Mouse (Mus musculus) right cerebral cortex, postnatal 25 days (tissue): ENCODE measurements around the gene Pvr.

Experiments used
- DNase-seq: peaks from one replicate; pipeline ENCODE4 v3.0.0; 2022

Pvr gene

DNA sequence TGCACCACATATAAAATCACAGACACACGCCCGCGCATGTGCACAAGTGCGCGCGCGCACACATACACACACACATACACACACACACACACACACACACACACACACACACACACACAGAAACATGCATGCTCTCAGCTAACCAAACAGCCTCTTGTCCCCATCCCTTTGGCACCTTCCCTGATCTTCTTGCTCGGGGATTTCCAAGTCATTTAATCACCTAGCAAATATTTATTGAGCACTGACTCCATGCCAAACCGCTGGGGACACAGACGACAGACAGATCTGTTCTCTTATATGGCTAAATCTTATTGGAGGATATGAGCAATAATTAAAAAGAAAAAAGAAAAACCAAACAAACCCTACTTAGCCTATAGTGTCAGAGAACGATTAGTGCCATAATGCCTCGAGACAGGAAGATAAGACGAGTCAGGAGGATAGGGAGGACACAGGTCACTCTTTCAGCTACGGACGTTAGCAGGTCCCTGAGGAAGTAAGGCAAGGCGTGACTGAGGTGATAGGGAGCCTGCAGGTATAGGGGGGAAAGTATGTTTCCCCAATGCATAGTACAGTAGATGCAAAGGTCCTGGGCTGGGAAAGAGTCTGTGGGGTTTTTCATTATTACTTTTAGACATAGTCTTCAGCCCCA lies 53.1 kb downstream of the Pvr start:
- DNase-seq: no peak

DNA sequence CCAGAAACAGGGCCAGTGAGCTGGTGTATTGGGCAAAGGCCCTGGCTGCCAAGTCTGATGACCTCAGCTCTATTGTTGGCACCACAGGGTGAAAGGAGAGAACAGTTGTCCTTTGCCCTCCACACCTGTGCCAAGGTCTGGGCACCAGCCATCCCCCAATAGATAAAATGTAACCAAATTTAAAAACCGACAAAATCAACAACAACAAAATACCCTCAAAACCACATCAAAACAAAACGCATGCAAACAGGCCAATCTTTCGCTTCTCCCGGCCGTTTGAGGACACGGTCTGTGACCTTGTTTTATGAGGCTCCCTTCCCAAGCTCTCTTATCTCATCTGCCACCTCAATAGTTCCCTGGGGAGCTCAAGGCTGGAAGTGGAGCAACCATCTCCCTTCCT lies 54.5 kb downstream of the Pvr start:
- DNase-seq: no peak

DNA sequence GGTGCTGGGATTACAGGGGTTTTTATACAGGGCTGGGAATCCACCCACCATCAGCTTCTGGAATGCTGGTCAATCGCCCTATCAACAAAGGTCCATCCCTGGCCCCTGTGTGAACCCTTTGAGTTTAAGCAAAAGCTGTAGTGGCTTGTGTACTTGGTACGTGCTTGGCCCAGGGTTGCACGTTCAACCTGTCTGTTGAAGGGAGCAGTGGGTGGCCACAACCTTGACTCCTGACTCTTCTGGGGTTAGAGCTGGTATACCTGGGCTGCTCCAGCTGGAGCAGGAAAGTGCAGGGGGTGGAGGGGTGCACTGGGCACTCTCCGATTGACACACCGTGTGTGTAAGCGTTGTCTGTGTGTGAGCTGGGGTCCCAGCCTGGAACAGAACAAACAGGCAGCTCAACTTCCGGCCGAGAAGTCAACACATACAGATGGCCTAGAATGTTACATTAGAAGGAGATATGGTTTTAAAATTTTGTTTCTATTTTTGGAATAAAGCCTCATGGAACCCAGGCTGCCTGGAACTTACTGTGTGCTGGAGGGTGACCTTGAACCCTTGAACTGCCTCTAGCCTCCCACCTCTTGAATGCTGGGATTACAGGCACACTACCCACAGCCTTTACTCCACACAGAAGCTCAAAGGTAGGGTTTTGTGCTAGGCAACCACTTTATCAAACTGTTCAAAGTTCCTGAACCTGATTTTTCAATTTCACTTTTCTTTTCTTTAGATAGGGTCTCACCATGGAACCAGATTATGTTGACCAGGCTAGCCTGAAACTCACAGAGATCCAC lies 55.5 kb downstream of the Pvr start:
- no peak for DNase-seq

DNA sequence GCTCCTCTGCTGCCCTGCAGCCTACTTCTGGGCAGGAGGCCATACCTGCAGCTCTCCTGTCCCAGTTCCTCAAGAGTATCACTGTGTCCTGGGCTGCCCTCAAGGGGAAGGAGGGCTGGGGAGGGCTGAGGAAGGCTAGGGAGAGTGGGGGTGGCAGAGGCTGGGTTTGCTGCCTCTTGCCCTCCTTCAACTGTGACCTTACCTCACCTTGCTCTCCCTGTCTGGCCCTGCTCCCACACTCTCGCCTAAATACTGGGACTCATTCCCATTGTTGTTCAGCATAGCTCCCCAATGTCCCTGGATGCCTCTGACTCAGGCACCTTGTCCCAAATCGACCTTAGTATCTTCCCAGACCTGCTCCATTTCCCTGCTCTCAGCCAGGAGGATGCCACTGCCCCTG lies 56.7 kb downstream of the Pvr start:
- no peak for DNase-seq

DNA sequence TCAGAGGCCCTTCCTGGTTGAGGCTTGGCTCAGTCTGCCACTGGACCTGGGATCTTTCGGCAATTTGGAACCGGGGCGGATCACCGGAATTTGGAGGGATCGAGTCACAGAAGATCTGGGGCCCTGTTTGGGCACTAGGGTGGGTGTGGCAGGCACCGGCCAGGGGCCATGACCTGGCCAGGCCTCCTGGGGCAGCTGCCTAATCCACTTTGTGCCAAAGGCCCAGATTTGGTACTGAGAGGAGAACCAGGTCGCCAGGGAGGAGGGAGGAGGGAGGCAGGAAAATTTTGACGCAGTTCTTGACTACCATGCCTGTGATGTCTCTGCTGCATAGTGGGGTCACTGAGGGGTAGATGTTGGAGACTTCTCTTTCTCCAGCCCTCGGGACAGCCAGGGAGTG lies 59.8 kb downstream of the Pvr start, which contains the start of gene Ceacam16:
Gene Ceacam16, minus strand, starts transcription at position 101 of the 400 bp plus-strand sequence.
- no peak for DNase-seq

DNA sequence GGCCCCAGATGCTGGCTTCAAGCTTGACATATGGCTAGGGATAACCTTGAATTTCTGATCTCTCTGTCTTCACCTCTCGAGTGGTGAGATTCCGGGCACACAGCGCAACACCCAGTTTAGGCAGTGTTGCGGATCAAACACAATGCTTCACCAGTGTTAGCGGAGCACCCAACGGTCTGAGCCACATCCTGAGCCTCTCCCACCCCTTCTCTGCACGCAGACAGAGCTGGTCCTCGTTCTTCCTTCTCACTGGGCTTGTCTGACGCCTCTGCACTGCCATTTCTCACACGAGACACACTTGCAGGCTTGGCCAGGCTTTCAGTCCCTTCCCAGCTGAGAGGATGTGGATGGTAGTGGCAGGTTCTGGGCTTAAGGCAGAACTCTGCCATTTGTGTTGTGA lies 61.2 kb downstream of the Pvr start:
- no peak for DNase-seq

DNA sequence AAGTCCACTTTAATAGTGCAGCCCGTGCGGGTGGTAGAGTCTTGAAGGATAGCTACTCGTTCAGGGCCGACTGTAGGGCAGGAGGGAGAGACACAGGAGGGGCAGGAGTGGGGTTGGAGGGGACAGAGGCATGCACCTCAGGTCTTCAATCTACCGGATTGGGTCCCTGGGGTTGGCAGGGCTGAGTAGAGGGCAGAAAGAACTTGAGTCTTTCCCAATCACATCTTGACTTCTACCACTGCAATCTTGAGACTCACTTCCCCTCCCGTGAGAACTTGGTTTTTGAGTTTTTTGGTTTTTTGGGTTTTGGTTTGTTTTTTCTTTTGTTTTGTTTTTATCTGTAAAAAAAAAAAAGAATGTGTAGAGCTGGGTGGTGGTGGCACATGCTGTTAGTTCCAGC lies 64.7 kb downstream of the Pvr start:
- no peak for DNase-seq

DNA sequence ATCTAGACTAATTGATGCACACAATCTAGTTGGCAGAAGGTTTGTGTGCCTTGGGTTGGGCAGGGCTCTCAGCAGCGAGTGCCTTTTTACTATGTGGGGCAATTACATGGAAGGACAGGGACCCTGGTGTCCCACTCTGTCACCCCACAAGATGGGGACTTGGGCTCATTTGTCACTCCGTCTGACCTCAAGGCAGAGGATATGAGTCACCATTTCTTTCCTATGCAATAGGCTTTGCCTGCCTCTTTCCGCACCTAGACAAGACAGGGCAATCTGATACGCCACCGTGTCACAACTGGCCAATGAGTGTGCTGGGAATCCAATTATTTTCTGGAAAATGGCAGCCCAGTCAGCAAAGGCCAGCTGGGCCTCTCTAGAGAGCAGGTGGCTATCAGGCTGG lies 65.3 kb downstream of the Pvr start:
- DNase-seq: no peak
